Mouse (Mus musculus) embryonic stem cell, embryonic (primary cell): ENCODE results near the gene Zfp777.

ENCODE experiments used
- CTCF ChIA-PET, 4 experiments: fragments of 300-600 bp in 2 of 4; fragments of 350-600 bp in 2 of 4; sonication (Branson Sonifier 250); formaldehyde crosslinking; loops; one replicate each; lab custom pipeline; 2022; ENCODE audit warnings: inconsistent platforms in 2 of 4; lab: Charles Lee
- POLR2A ChIA-PET, 4 experiments: fragments of 300-600 bp in 2 of 4; fragments of 350-600 bp in 2 of 4; sonication (Branson Sonifier 250); formaldehyde crosslinking; loops; one replicate each; lab custom pipeline; 2022; ENCODE audit warnings: antibody characterized with exemption in 4 of 4, inconsistent platforms in 1 of 4; lab: Charles Lee

The Zfp777 gene

GRCm38 (mm10) chr6:47983936-47984335 is 64.8 kb downstream of the Zfp777 start:
- ChIA-PET CTCF (interaction anchor here in 3 of 4 experiments (0.7 to 1.5 kb wide), 4 partner anchors 8 to 598 kb away, joined by 3 to 5 read pairs (median 4); partner anchors contain the start of gene Zfp398 (in 1 of the 3)), POLR2A (interaction anchor here in 3 of 4 experiments (0.6 to 1.5 kb wide), 9 partner anchors 13 to 149 kb away, joined by 3 to 5 read pairs (median 3); partner anchors contain the start of gene Zfp398 (in 1 of the 3))

GRCm38 (mm10) chr6:47978897-47979368 is 69.8 kb downstream of the Zfp777 start:
- ChIA-PET POLR2A (interaction anchor here (0.6 to 2.6 kb wide), 26 partner anchors 9 to 893 kb away, joined by 3 to 11 read pairs (median 4); partner anchors contain the start of genes Zfp398 (in 3 of the 4), Zfp746 (in 2 of the 4), Zfp956 (in 2 of the 4) and Pdia4 (in 1 of the 4)), CTCF (interaction anchor here (0.5 to 2.8 kb wide), 41 partner anchors 8 to 1586 kb away, joined by 3 to 11 read pairs (median 4); partner anchors contain the start of genes Zfp398 (in 2 of the 4), Pdia4 (in 1 of the 4), Zfp282 (in 1 of the 4) and Zfp746 (in 1 of the 4))

- CTCF ChIA-PET: interaction anchor here (0.5 to 1.2 kb wide), 8 partner anchors 16 to 1621 kb away, joined by 3 to 20 read pairs (median 3); partner anchors contain the start of genes Zfp398 (in 1 of the 4) and Zfp956 (in 1 of the 4)
- POLR2A ChIA-PET: interaction anchor here in 3 of 4 experiments (0.6 to 1.2 kb wide), 8 partner anchors 13 to 161 kb away, joined by 3 to 9 read pairs (median 4); partner anchors contain the start of gene Pdia4 (in 1 of the 3)
Measured at GRCm38 (mm10) chr6:47974599-47974998, 74.1 kb downstream of the Zfp777 start.
